Mouse (Mus musculus) thymus, postnatal 0 days (tissue): ENCODE results near the gene Pygo1. TPM values are rescaled to one million over a fixed set of nuclear protein-coding genes. Genes with fewer than 3 reads are reported as not detected.

ENCODE experiments used
- DNase-seq: peaks from one replicate; pipeline ENCODE4 v3.0.0-alpha.2; 2015; ENCODE audit warnings: low spot score
- polyA plus RNA-seq: library from polyadenylated mRNA; unstranded; fragments of >200 nt; fragmentation: Nextera tagmentation; extraction: Ambion mirVana; gene quantifications from 2 replicates; pipeline ENCODE4 v1.2.1, GENCODE M21; 2015

Pygo1 gene
- polyA plus RNA-seq, 1 experiment from 2014 or later, result 0.75 TPM

DNA sequence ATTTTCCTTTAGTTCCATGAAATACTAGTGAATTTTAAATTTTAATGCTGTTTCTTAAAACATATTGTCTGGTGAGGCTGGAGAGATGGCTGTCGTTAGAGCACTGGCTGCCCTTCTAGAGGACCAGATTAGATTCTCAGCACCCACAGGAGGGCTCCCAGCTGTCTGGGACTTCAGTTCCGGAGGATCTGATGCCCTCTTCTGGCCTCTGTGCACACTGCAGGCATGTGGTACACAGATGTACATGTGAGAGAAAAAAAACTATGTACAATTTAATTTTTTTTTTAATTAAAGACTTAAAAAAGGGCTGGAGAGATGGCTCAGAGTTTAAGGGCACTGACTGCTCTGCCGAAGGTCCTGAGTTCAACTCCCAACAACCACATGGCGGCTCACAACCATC, 9.9 kb downstream of the Pygo1 start:
- DNase-seq, result no peak

DNA sequence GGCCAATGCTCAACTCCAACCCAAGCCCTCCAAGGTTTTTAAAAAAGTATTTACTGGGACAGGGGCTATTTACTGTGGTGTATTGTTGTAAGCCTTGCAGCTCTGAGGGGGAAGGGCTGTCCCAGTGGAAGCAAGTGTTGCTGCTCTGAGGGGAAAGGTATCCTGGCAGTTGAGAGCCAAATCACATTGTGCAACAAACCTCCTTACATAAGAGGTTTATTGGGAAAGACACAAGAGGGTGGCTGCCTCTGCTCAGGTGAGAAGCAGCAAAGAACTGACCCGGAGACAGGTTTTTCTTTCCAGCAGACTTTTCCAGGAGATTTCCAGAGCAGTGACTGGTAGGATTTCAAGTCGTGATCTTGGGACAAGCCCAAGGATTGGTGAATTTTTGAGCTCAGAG, 10.9 kb downstream of the Pygo1 start:
- no peak for DNase-seq

GRCm38 (mm10) chr9:72943424-72943823, 18.0 kb downstream of the Pygo1 start:
- DNase-seq, result peak; percentile 17

- DNase-seq, result no peak
Observed at GRCm38 (mm10) chr9:72944286-72944685, 18.8 kb downstream of the Pygo1 start.

GRCm38 (mm10) chr9:72947010-72947409, 21.6 kb downstream of the Pygo1 start:
- DNase-seq, result no peak

DNA sequence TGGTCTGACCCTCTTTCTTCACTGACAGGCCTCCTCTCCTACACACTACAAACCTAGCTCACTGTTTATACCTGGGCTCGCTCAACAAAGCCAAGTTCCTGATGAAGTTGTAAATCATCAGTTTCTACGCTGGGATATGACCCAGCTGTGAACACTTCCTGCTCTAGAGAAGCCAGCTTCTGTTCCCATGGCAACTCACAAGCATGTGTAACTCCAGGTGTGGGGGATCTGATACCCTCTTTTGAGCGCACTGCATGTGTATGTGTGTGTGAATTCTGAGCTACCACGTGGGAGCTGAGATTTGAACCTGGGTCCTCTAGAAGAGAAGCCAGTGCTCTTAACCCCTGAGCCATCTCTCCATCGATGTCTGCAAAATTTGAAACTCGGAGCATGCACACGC, 24.1 kb downstream of the Pygo1 start:
- DNase-seq, result peak; percentile 58

- DNase-seq, result peak; percentile 33
Observed at GRCm38 (mm10) chr9:72954746-72955145, 29.3 kb downstream of the Pygo1 start.

DNA sequence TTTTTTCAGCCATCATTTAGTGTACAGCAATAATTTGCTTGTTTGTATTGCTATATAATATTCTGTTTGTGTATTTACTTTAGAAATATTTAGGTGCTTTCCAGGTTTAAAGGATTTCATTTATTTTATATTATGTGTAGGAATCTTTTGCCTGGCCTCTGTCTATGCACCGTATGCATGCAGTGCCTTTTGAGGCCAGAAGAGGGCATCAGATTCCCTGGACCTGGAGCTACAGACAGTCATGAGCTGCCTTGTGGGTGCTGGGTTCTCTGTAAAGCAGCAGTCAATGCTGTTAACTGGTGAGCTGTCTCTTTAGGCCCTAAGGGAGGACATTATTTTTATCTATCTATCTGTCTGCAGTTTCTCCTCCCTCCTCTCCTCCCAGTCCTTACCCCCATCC, 30.1 kb downstream of the Pygo1 start:
- DNase-seq, result peak; percentile 62

DNA sequence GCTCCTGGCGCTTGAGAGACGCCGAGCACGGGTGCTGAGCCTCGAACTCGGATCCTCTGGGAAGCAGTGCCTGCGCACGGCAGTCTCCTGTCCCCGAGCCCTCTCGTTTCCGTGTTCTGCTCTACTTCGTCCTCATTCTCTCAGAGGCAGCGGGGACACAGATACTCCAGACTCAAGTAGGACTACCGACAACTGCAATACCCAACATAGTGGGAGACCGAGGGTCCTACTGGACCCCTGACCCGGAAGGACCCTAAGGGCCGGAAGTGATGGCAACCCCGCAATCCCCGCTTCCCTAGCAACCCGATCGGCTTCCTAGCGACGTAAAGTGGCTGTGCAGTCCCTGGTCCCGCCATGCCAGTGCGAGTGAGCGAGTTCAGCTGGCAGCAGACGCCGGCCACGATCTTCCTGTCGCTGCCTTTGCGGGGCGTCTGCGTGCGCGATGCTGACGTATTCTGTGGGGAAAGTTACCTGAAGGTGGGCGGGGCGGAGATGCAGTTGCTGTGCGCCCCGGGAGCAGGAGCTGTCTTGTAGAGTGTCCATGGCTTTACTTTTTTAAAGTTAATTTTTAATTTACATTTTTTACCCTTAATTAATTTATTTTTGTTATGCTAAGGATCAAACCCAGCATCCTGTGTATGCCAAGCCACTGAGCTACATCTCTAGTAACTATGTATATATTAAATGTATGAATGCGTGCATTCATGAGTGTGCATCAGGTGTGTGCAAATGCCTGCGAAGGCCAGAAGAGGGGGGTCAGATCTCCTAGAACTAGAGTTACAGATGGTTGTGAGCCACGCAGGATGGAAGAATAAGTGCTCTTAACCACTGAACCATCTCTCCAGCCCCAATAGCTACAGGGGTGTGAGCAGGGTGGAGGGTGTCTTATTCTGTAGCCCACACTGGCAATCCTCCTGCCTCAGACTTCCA, 33.3 kb downstream of the Pygo1 start, which contains the start of the genes Dyx1c1 and Gm44503:
Dyx1c1 (plus strand) TSS at position 265 of the 930 bp plus-strand sequence.
Gm44503 (plus strand) TSS at position 332 of the 930 bp plus-strand sequence.
- DNase-seq, result peak; percentile 91

DNA sequence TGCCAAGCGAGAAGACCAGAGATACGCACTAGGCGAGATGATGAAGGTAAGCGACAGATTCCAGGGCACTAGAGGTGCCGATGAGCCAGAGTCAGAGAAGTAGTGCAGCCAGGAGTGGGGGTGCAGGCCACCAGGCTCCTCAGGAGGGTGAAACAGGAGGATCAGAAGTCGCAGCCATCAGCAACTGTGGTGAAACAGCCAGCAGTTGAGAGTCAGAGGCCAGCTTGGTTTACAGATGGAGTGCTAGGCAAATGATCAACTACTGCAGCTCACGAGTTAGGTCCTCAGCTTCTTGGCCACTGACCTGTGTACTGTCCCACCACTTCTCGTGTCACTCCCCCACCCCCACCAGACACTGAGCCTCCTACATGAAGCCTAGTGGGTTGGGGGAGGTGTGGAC, 35.9 kb downstream of the Pygo1 start:
- DNase-seq, result no peak

GRCm38 (mm10) chr9:72961959-72962358, 36.5 kb downstream of the Pygo1 start:
- peak; percentile 70 for DNase-seq

- peak; percentile 80 for DNase-seq
Observed at GRCm38 (mm10) chr9:72968349-72969061, 43.1 kb downstream of the Pygo1 start.

GRCm38 (mm10) chr9:72969874-72970273, 44.4 kb downstream of the Pygo1 start:
- DNase-seq, result peak; percentile 72

- DNase-seq, result no peak
Observed at GRCm38 (mm10) chr9:72972435-72972834, 47.0 kb downstream of the Pygo1 start.

DNA sequence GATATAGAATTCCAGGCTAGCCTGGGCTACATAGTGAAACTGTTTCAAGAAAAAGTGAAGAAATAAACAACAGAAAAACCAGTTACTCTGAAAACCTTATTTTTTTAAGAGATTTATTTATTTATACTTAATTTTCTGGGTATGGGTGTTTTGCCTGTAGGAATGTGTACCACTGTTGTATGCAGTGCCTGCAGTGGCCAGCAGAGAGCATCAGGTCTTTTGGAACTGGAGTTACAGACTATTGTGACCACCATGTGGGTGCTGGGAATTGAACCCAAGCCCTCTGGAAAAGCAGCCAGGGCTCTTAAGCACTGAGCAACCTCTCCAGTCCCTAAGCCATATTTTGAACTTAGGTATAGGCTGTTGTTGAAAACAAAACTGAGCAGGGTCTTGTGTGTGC, 47.5 kb downstream of the Pygo1 start:
- no peak for DNase-seq

DNA sequence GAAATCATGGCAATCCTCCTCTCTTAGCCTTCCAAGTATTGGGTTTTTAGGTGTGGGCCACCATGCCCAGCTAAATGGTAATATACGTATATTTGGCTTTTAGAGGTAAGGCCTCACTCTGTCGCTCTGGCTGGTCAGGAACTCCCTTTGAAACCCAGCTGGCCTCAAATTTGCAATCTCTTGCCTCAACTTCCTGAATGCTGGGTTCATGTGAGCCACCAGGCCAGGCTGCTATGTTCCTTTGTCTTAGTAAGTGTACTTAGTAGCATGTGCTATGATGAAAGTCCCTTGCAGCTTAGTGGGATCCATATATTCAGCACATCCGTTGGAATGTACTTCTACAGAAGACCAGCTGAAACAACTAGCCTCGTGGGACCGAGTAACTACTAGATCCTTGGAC, 49.3 kb downstream of the Pygo1 start:
- no peak for DNase-seq

DNA sequence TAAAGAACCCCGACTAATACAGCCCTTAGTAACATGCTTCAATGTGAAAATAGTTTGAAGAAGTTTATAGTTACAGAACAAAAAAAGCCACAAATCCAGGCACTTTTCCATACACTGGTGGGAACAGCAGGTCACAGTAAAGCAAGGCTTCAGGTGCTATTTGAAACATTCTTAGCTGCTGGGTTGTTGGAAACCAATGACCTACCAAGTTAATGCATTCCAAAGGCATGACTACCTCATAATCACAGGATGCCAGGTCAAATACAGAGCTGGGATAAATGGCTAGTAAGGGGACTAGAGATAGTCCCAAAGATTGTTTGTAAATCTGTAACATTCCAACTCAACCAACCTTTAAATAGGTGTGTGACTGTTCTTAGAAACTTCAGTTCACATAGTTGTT, 49.8 kb downstream of the Pygo1 start:
- DNase-seq, result no peak

GRCm38 (mm10) chr9:72983066-72983465, 57.6 kb downstream of the Pygo1 start:
- DNase-seq, result no peak

DNA sequence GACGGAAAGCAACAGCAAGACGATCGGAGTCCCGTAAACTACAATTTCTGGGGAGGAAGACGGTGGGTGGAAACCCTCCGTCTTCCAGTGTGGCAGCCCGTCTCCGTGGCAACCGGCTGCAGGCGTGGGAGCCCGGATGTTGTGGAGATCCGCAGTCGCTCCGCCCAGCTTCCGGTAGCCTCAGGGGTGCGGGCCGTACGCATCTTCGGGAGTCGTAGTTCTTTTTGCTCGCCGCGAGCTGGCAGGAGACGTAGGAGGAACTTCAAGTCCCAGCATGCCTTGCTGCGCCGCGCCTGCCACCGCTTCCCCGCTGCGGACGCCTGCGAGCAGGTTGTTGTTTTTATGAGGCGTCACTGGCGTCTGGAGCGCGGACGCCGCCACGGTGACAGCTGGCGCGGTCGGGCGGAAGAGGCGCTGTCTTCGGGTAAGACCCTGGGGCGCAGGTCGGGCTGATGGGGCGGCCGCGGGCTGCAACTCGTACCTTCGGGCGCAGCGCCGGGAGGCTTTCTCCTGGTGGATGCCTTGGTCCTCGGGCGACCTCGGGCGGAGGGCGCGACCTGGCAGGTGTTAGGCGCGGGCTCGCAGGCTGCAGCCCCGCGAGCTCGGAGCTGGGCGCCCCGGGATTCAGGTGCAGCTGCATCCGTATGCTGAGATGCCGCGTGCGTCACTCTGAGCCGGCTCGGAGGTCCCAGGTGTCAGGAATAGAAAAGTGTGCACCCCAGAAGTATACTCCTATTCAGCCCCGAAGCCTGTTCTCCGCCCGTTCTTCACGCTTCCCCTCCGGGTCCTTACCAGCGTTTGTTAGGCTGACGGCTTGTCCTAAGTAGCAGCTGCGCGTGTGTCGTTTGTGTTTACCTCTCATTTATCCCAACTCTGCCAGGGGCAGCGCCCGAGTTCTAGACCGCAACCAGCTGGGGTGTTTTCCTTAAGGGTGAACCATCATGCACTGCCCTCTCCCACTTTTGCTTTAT, 60.1 kb downstream of the Pygo1 start, which contains the start of the genes Ccpg1os and Ccpg1:
Ccpg1os (minus strand) TSS at position 133 of the 971 bp plus-strand sequence.
Ccpg1 (plus strand) TSS at position 180 of the 971 bp plus-strand sequence.
- DNase-seq, result peak; percentile 99

DNA sequence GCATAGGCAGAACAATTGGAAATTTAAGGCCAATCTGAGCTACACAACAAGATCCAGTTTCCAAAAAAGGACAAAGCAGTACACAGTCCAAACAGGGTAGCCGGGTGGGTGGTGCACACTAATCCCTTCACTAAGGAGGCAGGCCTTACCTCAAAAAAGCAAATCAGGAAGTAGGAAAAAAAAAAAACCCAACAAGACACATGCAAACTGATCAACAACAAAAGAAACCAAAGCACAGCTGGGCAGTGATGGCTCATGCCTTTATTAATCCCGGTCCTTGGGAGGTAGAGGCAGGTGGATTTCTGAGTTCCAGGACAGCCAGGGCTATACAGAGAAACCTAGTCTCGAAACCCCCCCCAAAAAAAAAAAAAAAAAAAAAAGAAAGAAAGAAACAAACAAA, 62.3 kb downstream of the Pygo1 start:
- DNase-seq, result no peak

GRCm38 (mm10) chr9:72988706-72989105, 63.3 kb downstream of the Pygo1 start:
- DNase-seq, result no peak
